Mouse (Mus musculus): ENCODE results near the gene Npsr1.

Gene Npsr1

GRCm38 (mm10) chr9:24097696-24098095 lies at the start of gene Npsr1:
Gene Npsr1, plus strand, starts transcription at chr9:24097996.
- DNase-seq (ENCODE audit: low spot score): no peak

- no peak for DNase-seq (ENCODE audit: low spot score)
Measured at GRCm38 (mm10) chr9:24051538-24051937, 46.3 kb upstream of the Npsr1 start.

DNA sequence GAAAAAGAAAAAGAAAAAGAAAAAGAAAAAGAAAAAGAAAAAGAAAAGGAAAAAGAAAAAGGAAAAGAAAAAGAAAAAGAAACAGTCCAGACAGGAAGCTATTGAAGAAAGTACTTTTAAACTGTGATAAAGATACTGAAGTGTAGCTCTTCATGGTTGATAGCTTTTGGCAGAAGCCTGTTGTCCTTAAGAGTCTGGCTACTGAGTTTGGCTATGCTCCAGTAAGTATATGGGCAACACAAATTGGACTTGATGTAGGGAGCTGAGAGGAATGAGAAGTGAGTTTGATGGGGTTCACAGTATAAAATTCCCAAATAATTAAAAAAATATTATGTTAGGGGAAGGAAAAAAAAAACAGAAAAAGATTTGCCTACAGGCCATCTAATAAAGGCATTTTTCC lies 34.5 kb upstream of the Npsr1 start:
- DNase-seq (ENCODE audit: low spot score): no peak

DNA sequence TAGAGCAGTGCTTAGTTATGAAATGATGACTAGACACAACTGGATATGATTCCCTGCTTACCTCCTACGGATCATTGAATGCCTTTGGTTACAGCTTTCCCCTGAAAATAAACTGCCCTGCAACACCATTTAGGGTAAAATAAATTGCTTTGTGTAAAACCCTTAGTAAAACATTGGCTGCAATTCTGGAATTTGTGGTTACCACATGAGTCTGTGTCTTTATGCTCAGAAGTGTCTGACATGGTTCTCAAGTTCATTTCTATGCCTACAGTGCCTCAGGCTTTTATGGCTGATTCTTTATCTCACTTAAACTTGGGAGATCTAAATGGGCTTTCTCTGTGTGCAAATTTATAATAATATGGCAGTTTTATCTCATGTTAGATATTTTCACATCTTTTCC lies 26.1 kb upstream of the Npsr1 start:
- DNase-seq (ENCODE audit: low spot score): no peak

GRCm38 (mm10) chr9:24077596-24077995 lies 20.2 kb upstream of the Npsr1 start:
- no peak for DNase-seq (ENCODE audit: low spot score)

DNA sequence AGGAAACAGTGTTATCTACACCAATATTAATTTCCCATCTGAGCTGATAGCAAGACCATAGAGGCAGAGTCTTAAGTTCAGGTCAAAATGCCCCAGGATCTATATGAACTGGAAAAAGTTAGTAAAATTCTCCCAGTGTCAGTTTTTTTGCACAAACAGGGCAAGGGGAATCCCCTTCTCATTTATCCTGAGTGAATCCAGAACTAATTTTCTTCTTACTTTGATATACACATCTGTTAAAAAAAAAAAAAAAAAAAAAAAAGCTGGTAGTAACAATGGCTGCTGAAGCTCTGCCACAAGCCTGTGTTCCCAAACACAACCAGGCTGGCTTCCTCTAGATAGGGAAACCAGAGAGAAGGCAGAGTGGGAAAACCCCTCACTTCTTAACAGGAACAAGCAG lies 5.9 kb upstream of the Npsr1 start:
- no peak for DNase-seq (ENCODE audit: low spot score)

DNA sequence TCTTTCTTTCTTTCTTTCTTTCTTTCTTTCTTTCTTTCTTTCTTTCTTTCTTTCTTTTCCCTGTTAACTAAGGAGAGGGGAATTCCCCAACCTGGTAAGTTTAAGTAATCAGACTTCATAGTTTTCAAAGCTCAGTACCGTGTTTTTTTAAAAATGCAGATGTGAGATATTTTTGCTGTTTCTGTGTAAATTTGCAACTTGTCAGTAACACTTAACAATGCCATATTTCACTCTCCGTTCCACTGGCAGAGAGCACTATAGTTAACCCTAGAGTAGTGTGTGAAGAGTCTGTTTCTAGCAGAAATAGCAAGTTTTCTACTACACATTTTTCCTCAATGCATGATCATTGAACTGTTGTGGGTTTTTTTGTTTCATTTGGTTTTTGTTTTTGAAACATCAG lies 730 bp downstream of the Npsr1 start:
- no peak for DNase-seq (ENCODE audit: low spot score)

DNA sequence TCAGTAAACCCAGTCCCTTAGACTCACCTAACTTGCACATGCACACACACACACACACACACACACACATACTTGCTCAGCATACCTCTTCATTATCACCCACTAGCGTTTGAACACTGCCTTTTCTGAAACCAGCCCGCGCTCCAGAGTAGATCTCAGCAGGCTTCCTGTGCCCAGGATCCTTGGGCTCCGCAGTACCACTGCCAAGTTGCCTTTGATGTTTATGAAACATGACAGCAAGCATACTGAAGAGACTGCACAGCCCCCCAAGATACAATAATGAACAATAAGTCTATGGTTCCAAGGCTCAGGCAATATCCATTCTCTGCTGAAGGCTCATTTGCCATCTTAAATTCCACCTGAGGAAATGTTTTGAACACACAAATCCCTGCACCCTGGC lies 1.8 kb downstream of the Npsr1 start:
- no peak for DNase-seq (ENCODE audit: low spot score)

DNA sequence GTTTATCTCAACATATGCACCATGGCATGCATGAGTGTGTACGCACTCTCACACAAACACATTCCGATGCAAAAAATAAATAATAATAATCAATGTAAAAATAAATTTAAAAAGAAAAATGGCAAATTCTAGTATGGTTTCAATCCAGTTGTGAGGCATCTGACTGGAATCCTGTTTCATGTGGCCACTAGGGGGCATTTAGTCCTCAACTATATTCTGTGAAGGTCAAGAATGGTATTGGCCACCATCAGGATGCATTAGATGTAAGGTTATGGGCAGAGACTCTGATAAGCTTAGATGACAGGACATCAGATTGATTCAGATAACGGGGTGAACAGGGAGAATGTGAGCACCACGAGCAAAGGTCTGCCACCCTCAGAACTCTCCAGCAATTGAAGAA lies 21.6 kb downstream of the Npsr1 start:
- peak; percentile 77 for DNase-seq (ENCODE audit: low spot score)

DNA sequence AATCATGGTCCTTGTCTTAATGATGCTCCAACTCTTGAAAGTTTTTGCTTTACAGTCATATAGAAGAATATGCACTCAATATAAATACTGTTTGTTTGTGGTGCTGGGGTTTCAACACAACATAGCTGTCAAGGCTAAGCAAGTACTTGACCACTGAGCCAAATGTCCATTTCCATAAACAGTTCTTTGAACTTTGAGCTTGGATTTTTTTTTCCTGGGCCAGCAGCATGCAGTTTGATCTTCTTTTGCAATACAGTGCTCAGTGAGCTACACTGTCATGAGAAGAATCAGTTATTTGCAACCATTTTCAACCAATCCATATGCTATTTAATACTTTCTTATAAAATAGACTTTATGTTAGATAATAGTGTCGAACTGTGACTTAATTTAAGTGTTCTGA lies 35.3 kb downstream of the Npsr1 start:
- no peak for DNase-seq (ENCODE audit: low spot score)

GRCm38 (mm10) chr9:24136354-24136753 lies 38.6 kb downstream of the Npsr1 start:
- DNase-seq (ENCODE audit: low spot score): no peak

DNA sequence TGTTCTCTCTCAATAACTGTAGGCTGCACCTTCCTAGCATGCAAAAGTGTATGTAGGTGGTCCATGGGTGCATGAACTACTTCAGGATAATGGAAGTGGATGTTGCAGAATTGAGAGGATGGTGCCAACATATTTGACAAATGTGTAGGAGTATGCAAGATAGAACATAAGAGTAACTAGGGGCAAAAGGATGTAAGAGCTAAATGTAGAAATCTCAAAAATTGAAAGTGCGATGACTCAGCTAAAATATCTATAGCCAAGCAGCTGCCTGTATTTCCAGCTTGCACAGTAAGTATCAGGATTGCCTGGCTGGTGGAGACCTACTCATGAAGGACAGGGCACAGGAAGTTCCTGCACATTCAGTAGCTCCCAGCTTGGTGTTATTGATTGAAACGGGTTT lies 46.5 kb downstream of the Npsr1 start:
- no peak for DNase-seq (ENCODE audit: low spot score)

GRCm38 (mm10) chr9:24157208-24157607 lies 59.4 kb downstream of the Npsr1 start:
- DNase-seq (ENCODE audit: low spot score): no peak

DNA sequence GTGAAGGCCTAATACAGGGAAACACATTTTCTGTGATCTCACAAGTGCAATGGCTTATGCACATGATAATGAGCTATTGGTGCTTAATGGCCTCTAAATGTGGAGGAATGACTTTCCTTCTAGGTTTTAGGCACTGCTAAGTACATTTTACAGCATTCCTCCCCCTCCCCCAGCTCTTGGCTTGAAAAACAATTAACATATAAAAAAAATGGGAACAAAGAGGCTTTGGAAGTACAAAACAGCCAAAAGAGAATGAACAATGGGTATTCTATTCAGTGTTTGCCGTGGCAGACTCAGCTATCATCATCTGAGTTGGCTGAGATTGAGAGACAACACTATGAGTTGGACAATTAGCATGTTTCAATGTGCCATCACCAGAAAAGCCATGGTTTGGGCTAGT lies 62.6 kb downstream of the Npsr1 start:
- no peak for DNase-seq (ENCODE audit: low spot score)

DNA sequence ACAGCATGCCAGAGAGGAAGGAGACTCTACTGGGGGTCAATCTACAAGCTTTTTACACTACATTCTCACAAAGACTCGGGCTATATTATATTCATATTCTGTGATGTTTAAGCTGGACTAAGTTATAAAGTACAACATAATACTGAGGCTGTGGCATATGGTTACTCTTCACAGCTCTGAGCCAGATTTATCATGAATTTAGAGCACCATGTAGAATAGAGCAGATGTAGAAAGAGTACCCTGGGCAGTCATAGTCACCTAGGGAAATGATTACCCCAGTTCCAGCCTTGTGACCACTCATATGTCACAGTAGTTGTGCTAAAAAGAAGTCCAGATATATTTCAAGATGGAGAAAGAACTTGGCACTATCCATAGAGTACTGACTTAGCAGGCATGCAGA lies 70.7 kb downstream of the Npsr1 start:
- DNase-seq (ENCODE audit: low spot score): no peak

GRCm38 (mm10) chr9:24170728-24171127 lies 72.9 kb downstream of the Npsr1 start:
- DNase-seq (ENCODE audit: low spot score): no peak

- no peak for DNase-seq (ENCODE audit: low spot score)
Measured at GRCm38 (mm10) chr9:24178744-24179143, 80.9 kb downstream of the Npsr1 start.

DNA sequence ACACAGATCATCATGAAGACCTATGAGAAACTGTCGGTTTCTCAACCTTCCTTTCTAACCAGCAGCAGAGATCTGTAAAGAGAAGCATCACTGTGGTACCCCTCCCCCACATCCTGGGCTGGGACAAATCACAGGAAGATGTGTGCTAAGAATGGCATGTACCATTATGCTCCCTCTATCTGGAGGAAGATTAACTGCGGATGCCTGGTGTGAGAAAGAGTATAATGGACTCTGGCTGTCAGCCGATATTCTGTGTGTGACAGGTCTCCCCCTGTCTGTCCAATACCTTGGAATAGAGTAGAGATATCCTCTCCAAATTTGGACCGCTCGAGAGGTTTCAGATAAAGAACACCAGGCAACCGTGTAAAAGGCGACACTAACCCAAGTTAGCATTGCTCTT lies 83.1 kb downstream of the Npsr1 start:
- DNase-seq (ENCODE audit: low spot score): no peak

- no peak for DNase-seq (ENCODE audit: low spot score)
Measured at GRCm38 (mm10) chr9:24186289-24186688, 88.5 kb downstream of the Npsr1 start.

- DNase-seq (ENCODE audit: low spot score): no peak
Measured at GRCm38 (mm10) chr9:24189511-24190260, 91.9 kb downstream of the Npsr1 start.

DNA sequence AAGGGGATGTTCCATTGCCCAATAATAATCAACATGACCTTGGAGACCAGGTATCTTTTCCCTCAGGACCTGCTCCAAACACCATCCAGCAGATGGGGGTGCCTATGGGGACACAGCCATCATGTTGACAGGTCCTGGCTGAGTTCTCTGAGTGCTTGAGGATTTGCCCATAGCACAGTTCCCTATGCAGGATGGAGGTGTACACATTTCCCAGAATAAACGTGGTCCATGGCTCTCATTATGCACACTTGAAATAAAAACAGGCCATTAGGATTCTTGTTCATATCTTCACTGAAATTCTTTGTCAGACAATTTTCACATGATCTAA lies 92.4 kb downstream of the Npsr1 start:
- no peak for DNase-seq (ENCODE audit: low spot score)

- no peak for DNase-seq (ENCODE audit: low spot score)
Measured at GRCm38 (mm10) chr9:24198254-24198653, 100.5 kb downstream of the Npsr1 start.

DNA sequence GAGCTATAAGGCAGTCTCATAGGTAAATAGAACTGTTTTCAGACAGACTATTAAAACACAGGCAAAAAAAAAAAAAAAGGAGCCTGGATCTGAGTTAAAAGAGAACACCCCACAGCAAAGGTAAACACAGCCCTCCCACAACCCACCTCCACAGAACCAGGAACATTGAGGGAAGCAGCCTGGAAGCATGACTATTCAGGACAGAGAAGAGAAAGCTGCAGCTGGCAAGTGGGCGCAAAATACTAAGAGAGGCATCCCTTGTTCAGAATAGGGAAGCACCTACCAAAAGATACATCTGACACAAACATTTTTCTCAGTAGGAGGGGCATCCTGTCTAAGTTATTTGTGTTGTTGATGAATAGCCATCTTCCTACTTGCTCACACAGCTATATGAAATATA lies 113.8 kb downstream of the Npsr1 start:
- DNase-seq (ENCODE audit: low spot score): no peak

- DNase-seq (ENCODE audit: low spot score): no peak
Measured at GRCm38 (mm10) chr9:24217721-24218120, 119.9 kb downstream of the Npsr1 start.

GRCm38 (mm10) chr9:24236461-24236860 lies 138.7 kb downstream of the Npsr1 start:
- no peak for DNase-seq (ENCODE audit: low spot score)
